Mouse (Mus musculus) intestine, postnatal 0 days (tissue): Measurements from ENCODE around the gene Txn2. TPM values are rescaled to one million over a fixed set of nuclear protein-coding genes. Genes with fewer than 3 reads are reported as not detected.

ENCODE experiments used
- ATAC-seq: fragments of 200-750 bp; cut with Nextera tagmentation; 2 replicates; pipeline ENCODE4 v1.8.0; 2017; ENCODE audit warnings: mild to moderate bottlenecking, moderate TSS enrichment, moderate library complexity
- H3K27ac ChIP-seq: fragments of 300-500 bp; sonication (generic); 2 replicates; pipeline ENCODE4 v1.5.1; 2014; ENCODE audit warnings: mild to moderate bottlenecking, low read depth, low read length, moderate library complexity
- H3K27me3 ChIP-seq: fragments of 300-500 bp; sonication (generic); replicated peaks from 2 replicates; pipeline ENCODE4 v1.6.1; 2014; ENCODE audit warnings: low read length, mixed read lengths; ENCODE audit not compliant: control insufficient read depth, insufficient read depth
- H3K36me3 ChIP-seq: fragments of 300-500 bp; sonication (generic); 2 replicates; pipeline ENCODE4 v1.6.1; 2014; ENCODE audit warnings: mild to moderate bottlenecking, moderate library complexity; ENCODE audit not compliant: control insufficient read depth, insufficient read depth
- H3K4me1 ChIP-seq: fragments of 300-500 bp; sonication (generic); replicated peaks from 2 replicates; pipeline ENCODE4 v1.6.1; 2014; ENCODE audit warnings: antibody characterized with exemption, low read length, mixed read lengths; ENCODE audit not compliant: control insufficient read depth, insufficient read depth
- H3K4me2 ChIP-seq: fragments of 300-500 bp; sonication (generic); replicated peaks from 2 replicates; pipeline ENCODE4 v1.6.1; 2014; ENCODE audit warnings: low read depth, mild to moderate bottlenecking, moderate library complexity
- H3K4me3 ChIP-seq: fragments of 300-500 bp; sonication (generic); 2 replicates; pipeline ENCODE4 v1.5.1; 2014; ENCODE audit warnings: low read depth, low read length
- H3K9ac ChIP-seq: fragments of 300-500 bp; sonication (generic); 2 replicates; pipeline ENCODE4 v1.6.1; 2014; ENCODE audit warnings: mild to moderate bottlenecking, low read depth, low read length
- H3K9me3 ChIP-seq: fragments of 300-500 bp; sonication (generic); 2 replicates; pipeline ENCODE4 v1.6.1; 2016; ENCODE audit warnings: mixed run types; ENCODE audit not compliant: control insufficient read depth
- CTCF ChIP-seq: sonication (generic); IDR thresholded peaks from 2 replicates; pipeline ENCODE4 v1.5.1; 2016; ENCODE audit warnings: low read depth, mild to moderate bottlenecking, control low read depth, antibody characterized with exemption, moderate library complexity
- WGBS: fragments of 180-500 bp; shearing (Covaris S2); extraction: QIAGEN DNeasy Blood & Tissue Kit; methylation state at CpG from one replicate; pipeline ENCODE4 v1.1.7; 2014; 5-methylcytosine and 5-hydroxymethylcytosine counted together
- polyA plus RNA-seq: library from polyadenylated mRNA; unstranded; fragments of >200 nt; fragmentation: Nextera tagmentation; extraction: Ambion mirVana; gene quantifications from 2 replicates; pipeline ENCODE4 v1.2.1, GENCODE M21; 2015

Txn2 gene
- 165 and 173 TPM in 2 replicates for polyA plus RNA-seq

DNA sequence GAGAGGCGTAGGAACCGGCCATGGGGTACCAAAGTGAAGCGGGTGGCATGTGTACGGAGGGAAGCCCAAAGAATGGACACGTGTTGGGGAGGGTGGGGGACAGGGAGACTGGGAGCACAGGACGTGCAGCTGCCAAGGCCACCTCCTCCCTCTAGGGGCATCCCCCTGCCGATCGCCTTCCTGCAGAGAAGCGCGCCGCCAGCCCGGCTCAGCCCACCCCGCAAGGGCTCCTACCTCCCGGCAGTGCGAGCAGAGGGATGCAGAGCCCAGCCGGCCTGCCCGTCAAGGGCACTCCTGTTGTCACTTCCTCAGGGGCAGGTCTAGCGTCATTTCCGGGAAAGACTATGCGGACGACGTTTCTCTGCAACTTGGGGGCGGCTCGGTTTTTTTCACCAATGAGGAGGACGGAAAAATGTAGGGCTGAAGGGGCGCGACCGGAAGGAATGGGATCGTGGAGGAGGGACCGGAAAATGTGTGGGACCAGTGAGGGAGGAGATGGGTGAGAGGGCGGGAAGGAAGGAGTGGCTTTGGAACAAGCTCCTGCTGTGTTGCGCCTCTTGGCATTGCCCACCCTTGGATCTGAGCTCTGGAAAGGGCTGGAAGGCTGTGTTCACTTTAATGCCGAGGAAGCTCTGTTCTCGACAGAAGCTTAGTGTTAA is at the start of gene Txn2:
Gene Txn2 (minus strand): TSS at position 334 of the 659 bp plus-strand sequence.
- peaks cover 25% of the 10 kb centered on the region for H3K36me3 ChIP-seq
- no peaks in the 10 kb centered on the region for H3K4me1 ChIP-seq
- H3K27me3 ChIP-seq = no peaks in the 10 kb centered on the region
- peak within 1 kb of the TSS; percentile 85 for H3K27ac ChIP-seq
- H3K9ac ChIP-seq = peak within 1 kb of the TSS; percentile 67
- no peaks in the 10 kb centered on the region for H3K9me3 ChIP-seq
- peak within 1 kb of the TSS; percentile 69 for H3K4me3 ChIP-seq
- peak; percentile 94 for ATAC-seq
- H3K4me2 ChIP-seq = peak within 1 kb of the TSS; percentile 81
- TF ChIP-seq CTCF = peak; percentile 50
- under 1% methylated on average over 34 of the region's 34 CpGs for WGBS

DNA sequence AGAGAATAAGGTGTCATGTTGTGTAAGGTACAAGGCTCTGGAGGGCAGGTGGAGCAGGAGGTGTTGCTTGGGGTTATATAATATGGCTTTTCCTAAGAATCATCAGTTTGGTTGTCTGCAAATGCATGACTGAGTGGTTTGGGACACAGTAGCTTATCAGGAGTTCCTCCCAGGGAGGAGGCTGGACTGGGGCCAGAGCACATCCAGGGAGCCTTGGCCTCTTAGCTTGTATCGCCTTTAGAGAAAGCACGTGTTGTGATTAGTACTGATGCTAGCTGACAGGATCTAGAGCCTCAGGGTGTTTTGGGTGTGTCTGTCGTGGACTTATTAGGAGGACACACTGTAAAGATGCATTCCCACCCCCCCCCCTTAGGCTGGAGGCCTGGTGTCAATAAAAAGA is 48.9 kb upstream of the Txn2 start:
- 64% methylated on average over 3 of the region's 3 CpGs for WGBS
- Histone ChIP-seq H3K9me3 (no peaks in the 10 kb centered on the region), H3K27me3 (0 out of 2 replicates have a peak, but pooled peaks cover 2% of the 10 kb centered on the region), H3K27ac (no peak overlapping the region), H3K4me2 (no peak overlapping the region), H3K36me3 (no peaks in the 10 kb centered on the region), H3K4me1 (no peaks in the 10 kb centered on the region), H3K9ac (no peak overlapping the region), H3K4me3 (no peak overlapping the region)
- TF ChIP-seq CTCF = no peak
- no peak for ATAC-seq

DNA sequence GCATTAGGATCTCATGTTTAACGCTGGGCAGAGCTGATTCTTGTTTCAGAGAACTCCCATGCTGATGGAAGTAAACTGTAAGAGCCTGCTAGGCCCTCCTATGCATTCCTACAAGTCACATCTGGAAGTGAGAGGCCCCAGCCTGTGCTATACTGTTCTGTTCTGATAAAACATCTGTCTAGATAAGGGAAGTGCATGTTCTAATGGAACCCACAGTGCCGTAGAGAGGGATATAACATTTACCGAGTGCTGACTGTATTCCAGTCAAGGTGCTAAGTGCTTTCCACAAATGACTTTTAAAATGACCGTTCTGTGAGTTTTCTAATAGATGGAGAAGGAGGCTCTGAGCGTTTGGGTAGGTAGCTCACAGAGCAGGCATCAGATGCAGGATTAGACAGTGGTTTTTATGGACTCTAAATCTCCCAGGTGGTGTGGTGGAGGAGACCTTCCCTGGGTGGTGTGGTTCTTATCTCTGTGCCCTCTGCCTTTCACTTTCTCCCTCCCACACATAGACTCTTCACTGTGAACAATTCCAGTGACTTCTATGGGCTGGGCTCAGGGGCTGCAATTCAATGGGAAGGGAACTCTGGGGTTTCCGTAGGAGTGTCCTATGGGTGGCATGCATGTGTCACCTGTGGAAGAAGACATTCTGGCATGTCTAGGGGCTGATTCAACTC is 45.5 kb upstream of the Txn2 start:
- Histone ChIP-seq H3K27me3 (no peaks in the 10 kb centered on the region), H3K36me3 (no peaks in the 10 kb centered on the region), H3K4me2 (no peak overlapping the region), H3K4me3 (no peak overlapping the region), H3K4me1 (0 out of 2 replicates have a peak, but pooled peaks cover 2% of the 10 kb centered on the region), H3K27ac (no peak overlapping the region), H3K9me3 (no peaks in the 10 kb centered on the region), H3K9ac (no peak overlapping the region)
- WGBS = 66% methylated on average over 6 of the region's 6 CpGs
- no peak for ATAC-seq
- TF ChIP-seq CTCF = no peak

DNA sequence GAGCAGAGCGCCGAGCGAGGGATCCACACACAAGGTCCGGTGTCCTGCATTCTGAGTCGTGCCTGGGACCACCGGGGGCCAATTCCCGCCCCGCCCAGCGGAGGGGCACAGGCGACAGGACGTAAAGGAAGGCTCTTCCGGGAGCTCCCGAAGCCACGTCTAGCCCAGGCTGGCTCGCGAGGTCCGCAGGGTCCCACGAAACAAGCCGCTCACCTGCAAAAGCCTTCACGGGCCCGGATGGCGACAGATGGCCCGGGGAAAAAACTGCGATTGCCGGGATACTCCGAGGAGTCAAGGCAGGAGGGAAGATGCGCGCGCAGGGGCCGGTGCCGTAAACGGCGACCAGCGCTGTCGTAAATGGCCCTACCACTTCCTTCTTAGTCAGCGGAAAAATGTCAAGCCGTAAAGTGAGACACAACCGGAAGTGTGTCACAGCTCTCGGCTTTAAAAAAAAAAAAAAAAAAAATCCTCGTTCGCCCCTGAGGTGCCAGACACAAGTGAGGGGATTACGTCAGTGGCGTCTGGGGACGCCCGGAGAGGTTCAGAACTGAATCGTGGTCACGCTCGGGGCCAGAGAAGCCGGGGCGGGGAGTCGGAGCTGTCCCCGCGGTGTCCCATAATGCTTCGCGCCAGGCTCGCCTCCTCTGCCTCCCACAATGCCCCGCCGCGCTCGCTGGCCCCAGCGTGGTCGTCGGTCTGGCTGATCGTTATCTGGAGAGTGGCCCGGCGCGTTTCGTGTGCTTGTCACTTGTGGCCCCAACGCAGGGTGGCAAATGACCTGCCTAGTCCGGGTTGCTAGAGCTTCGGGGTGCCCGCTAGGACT is 41.9 kb upstream of the Txn2 start, which contains the start of gene Eif3d:
Gene Eif3d (minus strand): TSS at position 344 of the 823 bp plus-strand sequence.
- Histone ChIP-seq H3K9me3 (no peaks in the 10 kb centered on the region), H3K4me3 (peak within 1 kb of the TSS; percentile 85), H3K4me2 (peak within 1 kb of the TSS; percentile 78), H3K36me3 (peaks cover 29% of the 10 kb centered on the region), H3K9ac (peak within 1 kb of the TSS; percentile 94), H3K4me1 (0 out of 2 replicates have a peak, but pooled peaks cover 2% of the 10 kb centered on the region), H3K27me3 (no peaks in the 10 kb centered on the region), H3K27ac (peak within 1 kb of the TSS; percentile 97)
- WGBS = under 1% methylated on average over 72 of the region's 72 CpGs
- TF ChIP-seq CTCF = no peak
- ATAC-seq = peak; percentile 84

DNA sequence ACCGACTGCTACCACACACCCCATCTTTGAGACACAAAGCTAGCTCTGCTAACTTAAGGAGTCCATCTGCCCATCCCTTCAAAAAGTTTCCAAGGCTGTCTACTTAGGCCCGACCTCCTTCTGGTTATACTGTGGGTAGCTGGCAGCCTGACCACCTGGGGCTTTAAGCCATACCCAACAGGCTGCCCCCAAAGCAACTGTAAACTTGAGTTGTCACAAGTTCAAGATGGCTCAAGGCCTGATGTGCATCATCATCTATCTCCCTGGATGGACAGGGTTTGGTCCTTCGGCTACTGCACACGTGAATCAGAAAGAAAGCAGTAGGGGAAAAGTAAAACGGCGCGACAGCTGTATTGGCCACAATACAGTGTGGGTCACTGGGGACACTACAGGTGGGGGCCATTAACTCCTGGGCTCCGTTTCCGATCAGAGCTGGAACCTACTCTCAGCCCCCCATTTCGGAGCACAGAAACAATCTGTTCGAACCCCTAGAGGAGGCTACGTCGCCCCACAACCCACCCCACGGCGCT is 41.2 kb upstream of the Txn2 start:
- 0 out of 2 replicates have a peak, but pooled peaks cover 2% of the 10 kb centered on the region for H3K4me1 ChIP-seq
- under 1% methylated on average over 15 of the region's 15 CpGs for WGBS
- peak overlapping the region; percentile 94 for H3K9ac ChIP-seq
- H3K27me3 ChIP-seq = no peaks in the 10 kb centered on the region
- peak; percentile 10; the same call in 1 of the 2 replicates for ATAC-seq
- H3K4me2 ChIP-seq = peak overlapping the region; percentile 78
- no peaks in the 10 kb centered on the region for H3K9me3 ChIP-seq
- TF ChIP-seq CTCF = no peak
- H3K4me3 ChIP-seq = peak overlapping the region; percentile 85
- peaks cover 35% of the 10 kb centered on the region for H3K36me3 ChIP-seq
- peak overlapping the region; percentile 97 for H3K27ac ChIP-seq
